Mouse (Mus musculus) liver, embryonic 12.5 days (tissue): Measurements from ENCODE around the gene Vps37c. TPM values are rescaled to one million over a fixed set of nuclear protein-coding genes. Genes with fewer than 3 reads are reported as not detected.

Experiments used
- ATAC-seq: fragments of 200-750 bp; cut with Nextera tagmentation; 2 replicates; pipeline ENCODE4 v1.8.0; 2017; ENCODE audit warnings: moderate number of reproducible peaks, mild to moderate bottlenecking, moderate library complexity
- H3K27ac ChIP-seq: fragments of 300-500 bp; sonication (generic); 2 replicates; pipeline ENCODE4 v1.5.1; 2016; ENCODE audit warnings: mild to moderate bottlenecking
- H3K27me3 ChIP-seq: fragments of 300-500 bp; sonication (generic); replicated peaks from 2 replicates; pipeline ENCODE4 v1.6.1; 2016; ENCODE audit warnings: mild to moderate bottlenecking, moderate library complexity
- H3K36me3 ChIP-seq: fragments of 300-500 bp; sonication (generic); 2 replicates; pipeline ENCODE4 v1.6.1; 2016; ENCODE audit warnings: mild to moderate bottlenecking, moderate library complexity
- H3K4me1 ChIP-seq: fragments of 300-500 bp; sonication (generic); 2 replicates; pipeline ENCODE4 v1.6.1; 2016
- H3K4me2 ChIP-seq: fragments of 300-500 bp; sonication (generic); 2 replicates; pipeline ENCODE4 v1.6.1; 2016; ENCODE audit warnings: mild to moderate bottlenecking, moderate library complexity
- H3K4me3 ChIP-seq: fragments of 300-500 bp; sonication (generic); 2 replicates; pipeline ENCODE4 v1.5.1; 2016; ENCODE audit warnings: mild to moderate bottlenecking, moderate library complexity
- H3K9ac ChIP-seq: fragments of 300-500 bp; sonication (generic); 2 replicates; pipeline ENCODE4 v1.6.1; 2016; ENCODE audit warnings: mild to moderate bottlenecking, moderate library complexity
- H3K9me3 ChIP-seq: fragments of 300-500 bp; sonication (generic); replicated peaks from 2 replicates; pipeline ENCODE4 v1.6.1; 2016; ENCODE audit warnings: mild to moderate bottlenecking, moderate library complexity
- WGBS: fragments of 180-500 bp; shearing (Covaris S2); methylation state at CpG from one replicate; pipeline ENCODE4 v1.1.7; 2016; ENCODE audit not compliant: insufficient replicate concordance; 5-methylcytosine and 5-hydroxymethylcytosine counted together
- polyA plus RNA-seq: library from polyadenylated mRNA; unstranded; fragments of >200 nt; fragmentation: Nextera tagmentation; extraction: Ambion mirVana; gene quantifications from 2 replicates; pipeline ENCODE4 v1.2.1, GENCODE M21; 2016

Gene Vps37c
- polyA plus RNA-seq, 1 experiment from 2014 or later: 14.5 TPM

- Histone ChIP-seq H3K4me3 (no peak overlapping the region), H3K36me3 (no peaks in the 10 kb centered on the region)
Measured at GRCm38 (mm10) chr19:10734554-10734953, 46.0 kb downstream of the Vps37c start.

DNA sequence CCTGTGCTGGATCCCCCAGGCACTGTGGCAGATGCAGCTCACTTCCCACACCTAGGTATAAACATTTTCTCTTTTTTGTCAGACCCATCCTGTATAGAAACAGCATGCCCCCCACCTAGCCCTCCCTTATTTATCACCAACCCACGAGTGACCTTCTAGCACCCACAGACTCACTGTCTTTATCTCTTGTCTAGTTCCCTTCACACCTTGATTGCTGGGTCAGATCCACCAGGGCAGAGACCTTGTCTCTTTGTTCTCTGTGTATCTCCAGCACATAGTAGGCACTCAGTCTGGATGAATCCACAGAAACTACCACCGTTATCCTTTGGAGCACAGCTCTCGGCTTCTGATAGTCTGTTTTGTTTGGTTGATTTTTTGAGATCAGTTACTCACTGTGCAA, 46.5 kb downstream of the Vps37c start:
- H3K27ac ChIP-seq: no peak overlapping the region
- H3K9me3 ChIP-seq: no peaks in the 10 kb centered on the region
- no peaks in the 10 kb centered on the region for H3K36me3 ChIP-seq
- H3K4me2 ChIP-seq: no peak overlapping the region
- H3K4me3 ChIP-seq: no peak overlapping the region
- no peaks in the 10 kb centered on the region for H3K4me1 ChIP-seq
- 51% methylated on average over 3 of the region's 3 CpGs for WGBS
- ATAC-seq: no peak
- H3K9ac ChIP-seq: no peak overlapping the region
- no peaks in the 10 kb centered on the region for H3K27me3 ChIP-seq

More at GRCm38 (mm10) chr19:10734554-10734953, 46.0 kb downstream of the Vps37c start:
- ATAC-seq: no peak
- no peak overlapping the region for H3K27ac ChIP-seq
- H3K9ac ChIP-seq: no peak overlapping the region
- no peaks in the 10 kb centered on the region for H3K4me1 ChIP-seq
- H3K27me3 ChIP-seq: no peaks in the 10 kb centered on the region
- no peak overlapping the region for H3K4me2 ChIP-seq
- H3K9me3 ChIP-seq: no peaks in the 10 kb centered on the region
- WGBS: 76% methylated on average over 7 of the region's 7 CpGs

- H3K27ac ChIP-seq: no peak overlapping the region
- H3K4me1 ChIP-seq: 0 out of 2 replicates have a peak, but pooled peaks cover 3% of the 10 kb centered on the region
- no peaks in the 10 kb centered on the region for H3K9me3 ChIP-seq
- no peak overlapping the region for H3K9ac ChIP-seq
- no peaks in the 10 kb centered on the region for H3K36me3 ChIP-seq
- H3K27me3 ChIP-seq: no peaks in the 10 kb centered on the region
- ATAC-seq: no peak
- H3K4me3 ChIP-seq: no peak overlapping the region
- H3K4me2 ChIP-seq: no peak overlapping the region
- WGBS: 79% methylated on average over 7 of the region's 7 CpGs
Measured at GRCm38 (mm10) chr19:10735861-10736260, 47.3 kb downstream of the Vps37c start.

GRCm38 (mm10) chr19:10738038-10738437, 49.5 kb downstream of the Vps37c start:
- Histone ChIP-seq H3K4me1 (0 out of 2 replicates have a peak, but pooled peaks cover 7% of the 10 kb centered on the region), H3K9me3 (no peaks in the 10 kb centered on the region), H3K4me2 (no peak overlapping the region), H3K27me3 (no peaks in the 10 kb centered on the region), H3K9ac (no peak overlapping the region), H3K27ac (no peak overlapping the region), H3K4me3 (no peak overlapping the region), H3K36me3 (no peaks in the 10 kb centered on the region)
- 82% methylated on average over 6 of the region's 6 CpGs for WGBS
- ATAC-seq: no peak

DNA sequence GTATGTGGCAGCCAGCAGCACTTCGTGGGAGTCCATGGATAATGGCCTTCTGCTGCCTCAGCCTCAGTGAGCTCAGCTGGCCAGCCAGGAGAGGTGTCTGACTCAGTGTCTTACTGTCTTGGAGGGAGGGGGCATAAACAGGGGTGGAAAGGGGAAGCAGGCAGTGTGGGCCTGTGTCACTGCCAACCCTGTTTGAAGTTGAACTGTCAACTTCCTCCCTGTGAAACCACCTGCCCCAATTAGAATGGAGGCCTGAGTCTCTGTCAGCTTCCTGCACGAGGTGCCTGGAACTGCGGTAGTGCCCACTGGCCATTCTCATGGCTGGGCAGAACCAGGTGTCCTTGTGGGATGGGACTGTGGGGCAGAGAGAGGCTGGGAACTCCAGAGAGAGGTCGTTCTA, 50.3 kb downstream of the Vps37c start, which contains the start of gene Cd5:
Gene Cd5, minus strand, starts transcription at position 192 of the 400 bp plus-strand sequence.
- H3K27ac ChIP-seq: no peak within 1 kb of the TSS
- H3K36me3 ChIP-seq: no peaks in the 10 kb centered on the region
- H3K9ac ChIP-seq: no peak within 1 kb of the TSS
- 0 out of 2 replicates have a peak, but pooled peaks cover 7% of the 10 kb centered on the region for H3K4me1 ChIP-seq
- no peak within 1 kb of the TSS for H3K4me3 ChIP-seq
- 36% methylated on average over 4 of the region's 4 CpGs for WGBS
- ATAC-seq: 0 out of 2 replicates have a peak, but pooled peaks have one; percentile 16
- no peaks in the 10 kb centered on the region for H3K27me3 ChIP-seq
- H3K9me3 ChIP-seq: no peaks in the 10 kb centered on the region
- no peak within 1 kb of the TSS for H3K4me2 ChIP-seq

- Histone ChIP-seq H3K36me3 (no peaks in the 10 kb centered on the region), H3K4me3 (no peak overlapping the region), H3K9me3 (no peaks in the 10 kb centered on the region), H3K4me2 (no peak overlapping the region), H3K4me1 (0 out of 2 replicates have a peak, but pooled peaks cover 7% of the 10 kb centered on the region), H3K27me3 (no peaks in the 10 kb centered on the region), H3K9ac (no peak overlapping the region), H3K27ac (no peak overlapping the region)
- ATAC-seq: no peak
- WGBS: 88% methylated on average over 4 of the region's 4 CpGs
Measured at GRCm38 (mm10) chr19:10739916-10740315, 51.4 kb downstream of the Vps37c start.

DNA sequence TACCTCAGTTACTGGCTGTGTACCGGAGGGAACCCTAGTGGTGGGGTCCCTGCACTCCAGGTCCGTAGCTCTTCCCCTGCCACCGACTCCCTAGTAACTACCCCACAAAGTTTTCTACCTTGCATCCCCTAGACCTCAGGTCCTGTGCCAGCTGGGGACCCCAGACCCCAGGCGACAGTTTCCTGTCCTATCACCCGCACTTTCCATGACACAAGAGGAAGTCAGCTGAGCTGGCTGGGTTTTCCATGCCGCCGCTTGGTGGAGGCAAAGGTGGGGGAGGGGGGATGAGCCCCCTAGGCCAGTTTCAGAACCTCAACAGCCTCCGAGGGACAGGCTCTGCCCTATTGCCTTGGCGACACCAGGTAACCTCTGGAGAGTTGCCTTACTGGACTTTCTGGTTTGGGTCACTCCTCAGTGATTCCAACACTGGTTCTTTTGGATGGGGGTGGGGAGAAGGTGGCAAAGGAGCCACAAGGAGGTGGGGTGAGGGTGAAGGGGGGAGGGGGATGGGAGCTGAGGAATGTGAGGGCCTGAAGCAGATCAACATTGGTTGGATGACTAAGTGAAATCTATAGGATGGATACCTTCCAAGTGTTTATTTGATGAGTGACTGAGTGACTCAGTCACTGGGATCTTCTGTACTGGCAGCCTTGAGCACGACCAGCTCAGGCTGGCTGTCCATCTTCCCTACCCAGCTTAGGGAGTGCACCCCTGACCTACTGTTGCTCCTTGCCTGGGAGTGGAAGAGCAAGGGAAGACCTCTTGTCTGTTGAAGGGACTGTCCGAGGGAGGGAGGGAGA, 52.3 kb downstream of the Vps37c start:
- Histone ChIP-seq H3K9me3 (no peaks in the 10 kb centered on the region), H3K36me3 (no peaks in the 10 kb centered on the region), H3K4me1 (0 out of 2 replicates have a peak, but pooled peaks cover 7% of the 10 kb centered on the region), H3K27ac (no peak overlapping the region), H3K4me2 (no peak overlapping the region), H3K4me3 (no peak overlapping the region), H3K27me3 (no peaks in the 10 kb centered on the region), H3K9ac (no peak overlapping the region)
- 15% methylated on average over 11 of the region's 11 CpGs for WGBS
- no peak for ATAC-seq

DNA sequence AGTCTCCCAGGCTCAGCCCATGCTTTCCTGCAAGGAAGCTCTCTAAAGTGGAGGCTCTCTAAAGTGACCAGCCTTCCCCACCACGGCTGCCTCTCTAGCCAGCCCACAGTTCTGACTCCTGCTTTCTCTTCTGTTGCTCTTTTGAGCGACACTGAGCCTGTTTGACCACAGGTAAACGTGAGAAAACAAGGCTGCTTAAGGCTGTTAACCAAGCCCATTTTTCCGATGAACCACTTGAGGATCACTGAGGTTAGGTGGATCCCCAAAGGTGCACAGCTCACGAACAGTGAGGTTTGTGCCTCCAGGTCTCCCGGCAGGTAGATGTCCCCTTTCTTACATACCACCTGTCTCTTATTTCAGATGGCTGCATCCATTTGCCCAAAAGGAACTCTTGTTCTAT, 53.6 kb downstream of the Vps37c start:
- Histone ChIP-seq H3K27me3 (no peaks in the 10 kb centered on the region), H3K4me2 (no peak overlapping the region), H3K27ac (no peak overlapping the region), H3K9me3 (no peaks in the 10 kb centered on the region), H3K9ac (no peak overlapping the region), H3K4me1 (0 out of 2 replicates have a peak, but pooled peaks cover 7% of the 10 kb centered on the region), H3K4me3 (no peak overlapping the region), H3K36me3 (no peaks in the 10 kb centered on the region)
- ATAC-seq: no peak
- 54% methylated on average over 6 of the region's 6 CpGs for WGBS

DNA sequence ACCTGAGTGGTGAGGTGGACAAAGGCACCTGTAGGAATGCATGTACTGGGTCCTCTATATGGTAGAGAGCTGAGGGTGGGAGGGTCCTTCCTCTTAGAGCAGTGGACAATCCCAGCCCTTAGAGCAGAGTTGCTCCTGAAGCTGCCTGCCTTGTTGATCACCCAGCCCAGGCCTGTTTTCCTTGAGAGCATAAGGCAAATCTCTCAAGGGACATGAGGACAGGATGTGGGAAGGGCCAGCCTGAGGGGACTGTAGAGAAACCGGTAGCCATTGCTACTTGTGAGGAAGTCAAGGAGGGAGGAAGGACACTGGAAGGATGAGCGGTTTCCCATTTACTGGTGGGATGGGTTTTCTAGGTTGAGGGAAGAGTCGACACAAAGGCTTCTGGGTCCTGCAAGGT, 54.0 kb downstream of the Vps37c start:
- no peak overlapping the region for H3K27ac ChIP-seq
- no peaks in the 10 kb centered on the region for H3K9me3 ChIP-seq
- no peak for ATAC-seq
- no peak overlapping the region for H3K9ac ChIP-seq
- WGBS: 32% methylated on average over 3 of the region's 3 CpGs
- no peak overlapping the region for H3K4me3 ChIP-seq
- H3K4me1 ChIP-seq: 0 out of 2 replicates have a peak, but pooled peaks cover 7% of the 10 kb centered on the region
- no peaks in the 10 kb centered on the region for H3K27me3 ChIP-seq
- no peaks in the 10 kb centered on the region for H3K36me3 ChIP-seq
- H3K4me2 ChIP-seq: no peak overlapping the region

GRCm38 (mm10) chr19:10747182-10747581, 58.6 kb downstream of the Vps37c start:
- Histone ChIP-seq H3K27ac (no peak overlapping the region), H3K9ac (no peak overlapping the region), H3K4me2 (no peak overlapping the region), H3K4me3 (no peak overlapping the region), H3K36me3 (no peaks in the 10 kb centered on the region), H3K27me3 (no peaks in the 10 kb centered on the region), H3K4me1 (no peaks in the 10 kb centered on the region), H3K9me3 (no peaks in the 10 kb centered on the region)
- no peak for ATAC-seq
- WGBS: 69% methylated on average over 7 of the region's 7 CpGs

DNA sequence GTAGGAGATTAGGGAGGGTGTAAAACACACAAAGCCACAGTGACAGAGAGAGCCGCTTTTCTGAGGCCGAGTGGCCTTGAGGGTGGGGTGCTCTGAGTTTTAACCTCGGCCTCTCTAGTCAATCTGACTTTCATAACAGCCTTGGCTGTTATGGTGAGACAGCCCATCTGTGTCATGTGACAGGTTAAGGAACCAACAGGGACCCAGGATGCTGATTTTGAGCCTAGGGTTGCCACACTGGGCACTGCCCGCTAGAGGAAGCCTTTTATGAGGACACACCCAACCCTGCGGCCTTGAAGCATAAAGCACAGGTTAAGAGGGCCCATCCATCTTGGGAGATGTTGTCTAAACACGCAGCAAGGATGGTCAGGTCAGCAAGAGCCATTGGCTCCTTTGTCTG, 59.2 kb downstream of the Vps37c start:
- Histone ChIP-seq H3K9ac (no peak overlapping the region), H3K36me3 (no peaks in the 10 kb centered on the region), H3K27ac (no peak overlapping the region), H3K4me2 (no peak overlapping the region), H3K4me1 (no peaks in the 10 kb centered on the region), H3K4me3 (no peak overlapping the region), H3K9me3 (no peaks in the 10 kb centered on the region), H3K27me3 (no peaks in the 10 kb centered on the region)
- WGBS: 60% methylated on average over 6 of the region's 6 CpGs
- ATAC-seq: no peak

DNA sequence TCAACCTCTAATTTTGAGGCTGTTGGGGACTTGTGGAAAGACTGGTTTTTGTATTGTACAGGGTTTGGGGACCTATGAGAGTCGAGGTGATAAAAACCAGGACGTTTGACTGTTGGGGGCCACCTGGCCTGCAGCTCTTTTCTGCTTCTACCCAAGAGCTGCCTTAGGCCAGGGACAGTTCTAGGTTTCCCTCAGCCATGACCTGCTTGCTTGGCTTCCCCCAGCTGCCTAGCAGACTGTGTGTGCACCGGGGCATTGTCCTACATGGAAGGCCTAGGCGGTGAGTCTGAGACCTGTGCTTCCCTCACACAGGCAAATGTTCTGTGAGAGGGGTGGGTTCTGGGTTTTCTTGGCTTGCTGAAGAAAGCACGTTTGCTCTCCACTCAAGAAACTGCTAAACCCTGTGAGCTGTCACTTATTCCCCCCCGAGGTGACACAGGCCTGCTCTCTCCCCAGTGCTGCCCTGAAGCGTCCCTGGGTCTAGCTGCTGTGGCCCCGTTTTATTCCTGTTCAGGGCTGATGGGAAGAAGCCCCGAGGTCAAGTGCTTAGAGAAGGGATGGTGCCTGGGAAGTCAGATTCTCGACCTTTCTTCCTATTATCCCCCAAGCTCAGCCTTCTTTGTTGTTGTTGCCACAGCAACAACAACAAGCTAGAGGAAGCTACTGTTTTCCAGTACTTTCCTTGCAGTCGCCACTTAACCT, 60.0 kb downstream of the Vps37c start:
- Histone ChIP-seq H3K4me2 (no peak overlapping the region), H3K27ac (no peak overlapping the region), H3K4me1 (no peaks in the 10 kb centered on the region), H3K9me3 (no peaks in the 10 kb centered on the region), H3K9ac (no peak overlapping the region), H3K27me3 (no peaks in the 10 kb centered on the region), H3K36me3 (no peaks in the 10 kb centered on the region), H3K4me3 (no peak overlapping the region)
- no peak for ATAC-seq
- 50% methylated on average over 11 of the region's 11 CpGs for WGBS
